8 mouse cellular contexts compared by ENCODE assay signal in the genomic region with DNA sequence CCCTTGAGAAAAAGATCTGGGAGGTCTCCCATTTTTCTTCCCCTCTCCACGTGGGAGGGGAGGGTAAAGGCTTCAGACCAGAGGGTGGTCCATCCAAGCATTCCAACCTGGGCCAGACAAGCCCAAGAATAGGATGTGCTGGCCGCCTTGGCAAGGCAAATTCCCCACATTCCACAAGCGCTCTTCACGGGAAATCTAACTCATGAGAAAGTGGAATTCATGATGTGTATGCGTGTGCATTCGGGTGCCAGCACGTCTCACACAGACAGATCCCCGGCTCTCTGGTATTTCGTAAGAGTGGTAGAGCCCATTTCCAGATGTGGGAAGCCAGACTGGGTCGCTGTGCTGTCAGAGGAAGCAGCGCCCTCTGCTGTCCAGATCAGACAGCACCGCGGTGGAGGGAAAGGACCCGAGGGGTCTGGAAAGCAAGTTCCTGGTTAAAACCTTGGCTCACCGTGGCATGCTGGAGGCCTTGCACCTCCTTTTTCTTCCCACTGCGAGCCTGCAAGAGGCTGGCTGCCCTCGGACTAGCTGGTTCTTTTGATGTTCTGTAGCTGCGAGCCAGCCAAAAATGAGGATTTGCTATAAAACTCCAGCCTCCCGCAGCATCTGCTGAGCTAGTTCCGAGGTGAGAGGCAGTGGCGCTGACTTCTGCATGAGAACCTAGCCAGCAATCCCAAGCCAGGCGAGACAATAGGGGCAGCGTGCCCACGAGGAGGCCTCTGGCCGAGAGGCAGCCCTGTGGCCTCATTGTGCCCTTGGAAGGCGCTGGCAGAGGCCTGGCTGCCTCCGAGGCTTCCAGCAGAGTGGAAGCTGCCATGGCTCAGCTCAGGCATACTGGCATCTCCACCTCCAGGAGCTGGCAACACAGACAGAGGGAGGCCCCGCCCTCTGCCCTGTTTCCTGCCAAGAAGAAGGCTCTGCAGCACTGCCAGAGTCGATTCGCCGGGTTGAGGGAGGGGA.
DNase-seq lines count a peak whose midpoint lies in the region; ATAC-seq and TF ChIP-seq lines count a peak whose summit lies in the region.

No protein-coding gene starts in this region.

- in situ Hi-C loops in Patski (cut with MboI; ENCODE audit: low pct_unique_long_range_greater_than_20kb): loop anchor here (5.0 kb wide), 2 partner anchors 46 to 294 kb away; no protein-coding TSS in a partner anchor

- H3K9me3 ChIP-seq in hindbrain, embryonic 13.5 days: no peaks in the 10 kb centered on the region

- under 1% methylated on average over 31 of the region's 31 CpGs for WGBS in hindbrain, embryonic 13.5 days

- H3K27me3 ChIP-seq in Patski: no peaks in the 10 kb centered on the region
- no peaks in the 10 kb centered on the region for H3K27me3 ChIP-seq in hindbrain, embryonic 13.5 days

- DNase-seq in Patski (ENCODE audit: low read depth, low spot score): peak; percentile 73
- peak; percentile 97 for DNase-seq in cerebellum, postnatal 14 days
- DNase-seq in frontal cortex, postnatal 14 days (ENCODE audit: low spot score in 2 of 2): peak; percentile 85 to 88
- peak; percentile 90 to 94 for DNase-seq in layer of hippocampus, postnatal 25 days (ENCODE audit: extremely low spot score in 1 of 2, low spot score in 1 of 2)
- peak; percentile 91 for DNase-seq in lung, postnatal 25 days (ENCODE audit: low spot score)
- peak; percentile 94 for DNase-seq in retina, embryonic 14.5 days (ENCODE audit: low spot score)
- DNase-seq in thymus, postnatal 4 days: peak; percentile 98

- ATAC-seq in Patski: peak; percentile 77
- peak; percentile 90 for ATAC-seq in hindbrain, embryonic 13.5 days (ENCODE audit: low FRiP score)

- TF ChIP-seq CTCF in Patski (IDR thresholded peaks at IDR 0.05): peak; percentile 98

- no peaks in the 10 kb centered on the region for H3K36me3 ChIP-seq in hindbrain, embryonic 13.5 days

- peak overlapping the region; percentile 56 for H3K4me2 ChIP-seq in hindbrain, embryonic 13.5 days

- peak overlapping the region; percentile 67 for H3K9ac ChIP-seq in hindbrain, embryonic 13.5 days

- peaks cover 64% of the 10 kb centered on the region for H3K4me1 ChIP-seq in hindbrain, embryonic 13.5 days (replicated peaks)

- POLR2A ChIA-PET in Patski (lab: Charles Lee): interaction anchor here (1.1 to 2.3 kb wide), 4 partner anchors 10 to 292 kb away, joined by 4 to 8 read pairs (median 6); no protein-coding TSS in a partner anchor

- CTCF ChIA-PET in Patski (lab: Charles Lee): interaction anchor here (0.9 to 1.9 kb wide), 14 partner anchors 10 to 293 kb away, joined by 3 to 8 read pairs (median 3); partner anchors contain the start of genes Hmg20a and Peak1

- H3K27ac ChIP-seq in hindbrain, embryonic 13.5 days: peak overlapping the region; percentile 95

- peak overlapping the region; percentile 31 for H3K4me3 ChIP-seq in hindbrain, embryonic 13.5 days

Comparison
In these comparisons a context has a peak if more than half of its experiments do, and no peak if none do; other contexts are left out.
1. Peak in every context shown above with its lines: DNase-seq, ATAC-seq, H3K4me3 ChIP-seq and H3K27ac ChIP-seq.